Mouse (Mus musculus) kidney, embryonic 15.5 days (tissue): ENCODE measurements around the gene Pipox. TPM values are rescaled to one million over a fixed set of nuclear protein-coding genes. Genes with fewer than 3 reads are reported as not detected.
A peak's percentile ranks its signal among the peaks of the same experiment; 100 is the strongest.

Experiments used
- ATAC-seq: fragments of 200-750 bp; cut with Nextera tagmentation; replicated peaks from 2 replicates; pipeline ENCODE4 v1.8.0; 2017; ENCODE audit warnings: moderate TSS enrichment; ENCODE audit not compliant: low FRiP score
- H3K27ac ChIP-seq: fragments of 300-500 bp; sonication (generic); 2 replicates; pipeline ENCODE4 v1.5.1; 2015; ENCODE audit warnings: mild to moderate bottlenecking, inconsistent platforms
- H3K27me3 ChIP-seq: fragments of 300-500 bp; sonication (generic); 2 replicates; pipeline ENCODE4 v1.6.1; 2015; ENCODE audit warnings: inconsistent platforms
- H3K36me3 ChIP-seq: fragments of 300-500 bp; sonication (generic); 2 replicates; pipeline ENCODE4 v1.6.1; 2015; ENCODE audit warnings: inconsistent platforms
- H3K4me1 ChIP-seq: fragments of 300-500 bp; sonication (generic); 2 replicates; pipeline ENCODE4 v1.6.1; 2015; ENCODE audit warnings: inconsistent platforms
- H3K4me2 ChIP-seq: fragments of 300-500 bp; sonication (generic); 2 replicates; pipeline ENCODE4 v1.6.1; 2015; ENCODE audit warnings: moderate library complexity, mild to moderate bottlenecking, inconsistent platforms
- H3K4me3 ChIP-seq: fragments of 300-500 bp; sonication (generic); replicated peaks from 2 replicates; pipeline ENCODE4 v1.5.1; 2015; ENCODE audit warnings: mild to moderate bottlenecking, inconsistent platforms
- H3K9ac ChIP-seq: fragments of 300-500 bp; sonication (generic); 2 replicates; pipeline ENCODE4 v1.6.1; 2015; ENCODE audit warnings: mild to moderate bottlenecking, inconsistent platforms
- H3K9me3 ChIP-seq: fragments of 300-500 bp; sonication (generic); replicated peaks from 2 replicates; pipeline ENCODE4 v1.6.1; 2016; ENCODE audit warnings: inconsistent platforms
- WGBS: fragments of 180-500 bp; shearing (Covaris S2); methylation state at CpG from one replicate; pipeline ENCODE4 v1.1.7; 2015; ENCODE audit warnings: mixed read lengths; 5-methylcytosine and 5-hydroxymethylcytosine counted together
- polyA plus RNA-seq: library from polyadenylated mRNA; unstranded; fragments of >200 nt; fragmentation: Nextera tagmentation; extraction: Ambion mirVana; gene quantifications from 2 replicates; pipeline ENCODE4 v1.2.1, GENCODE M21; 2015

The Pipox gene
- polyA plus RNA-seq, 1 experiment from 2014 or later, result 10.8 TPM

- no peak for ATAC-seq
- peaks cover 65% of the 10 kb centered on the region for H3K36me3 ChIP-seq
- 50% methylated on average over 3 of the region's 3 CpGs for WGBS
These were observed 41.7 kb downstream of the Pipox start for GRCm38 (mm10) chr11:77852195-77852594.

DNA sequence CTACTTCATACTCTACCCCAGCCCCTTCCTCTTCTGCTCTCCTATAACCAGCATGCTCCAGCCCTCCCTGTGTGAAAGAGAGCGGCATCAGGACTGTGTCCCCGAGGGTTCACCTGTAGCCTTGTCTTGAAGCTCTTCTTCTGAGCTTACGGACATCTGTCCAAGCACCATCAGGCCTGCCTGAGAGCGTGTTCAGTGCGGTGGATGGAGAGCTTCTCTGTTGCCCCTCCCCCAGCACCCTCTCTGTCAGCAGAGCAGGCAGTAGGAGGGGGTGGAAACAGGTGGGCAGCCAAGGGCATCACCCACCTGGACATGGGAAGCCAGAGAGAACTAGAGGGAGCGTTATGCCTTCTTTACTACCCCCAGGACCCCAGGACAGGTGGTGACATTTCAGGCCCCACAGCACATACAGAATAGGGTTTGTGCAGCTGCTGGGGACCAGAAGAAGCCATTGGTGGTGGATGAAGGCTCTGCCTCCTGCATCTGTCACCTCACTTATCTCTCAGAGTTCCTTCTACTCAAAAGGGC is 42.3 kb downstream of the Pipox start:
- H3K4me2 ChIP-seq, result no peak overlapping the region
- no peaks in the 10 kb centered on the region for H3K9me3 ChIP-seq
- H3K4me1 ChIP-seq, result peaks cover 55% of the 10 kb centered on the region
- H3K36me3 ChIP-seq, result peaks cover 68% of the 10 kb centered on the region
- peaks cover 10% of the 10 kb centered on the region; the same call in 1 of the 2 replicates for H3K27me3 ChIP-seq
- ATAC-seq, result no peak
- no peak overlapping the region for H3K27ac ChIP-seq
- 76% methylated on average over 6 of the region's 6 CpGs for WGBS
- no peak overlapping the region for H3K9ac ChIP-seq
- H3K4me3 ChIP-seq, result no peak overlapping the region

More at GRCm38 (mm10) chr11:77852195-77852594, 41.7 kb downstream of the Pipox start:
- Histone ChIP-seq H3K4me1 (peaks cover 49% of the 10 kb centered on the region), H3K27me3 (peaks cover 12% of the 10 kb centered on the region), H3K9me3 (no peaks in the 10 kb centered on the region), H3K4me2 (no peak overlapping the region), H3K4me3 (no peak overlapping the region), H3K9ac (no peak overlapping the region), H3K27ac (no peak overlapping the region)

GRCm38 (mm10) chr11:77850401-77851244 is 43.3 kb downstream of the Pipox start:
- Histone ChIP-seq H3K27me3 (peaks cover 14% of the 10 kb centered on the region), H3K9ac (no peak overlapping the region), H3K4me1 (peaks cover 55% of the 10 kb centered on the region), H3K9me3 (no peaks in the 10 kb centered on the region), H3K36me3 (peaks cover 74% of the 10 kb centered on the region), H3K4me2 (peak overlapping the region; percentile 19; the same call in 1 of the 2 replicates), H3K4me3 (no peak overlapping the region), H3K27ac (no peak overlapping the region)
- 47% methylated on average over 24 of the region's 24 CpGs for WGBS
- no peak for ATAC-seq

GRCm38 (mm10) chr11:77849151-77849550 is 44.7 kb downstream of the Pipox start:
- H3K4me3 ChIP-seq, result no peak overlapping the region
- no peak overlapping the region for H3K27ac ChIP-seq
- peaks cover 14% of the 10 kb centered on the region for H3K27me3 ChIP-seq
- H3K4me2 ChIP-seq, result no peak overlapping the region
- no peaks in the 10 kb centered on the region for H3K9me3 ChIP-seq
- no peak overlapping the region for H3K9ac ChIP-seq
- WGBS, result 77% methylated on average over 7 of the region's 7 CpGs
- H3K4me1 ChIP-seq, result peaks cover 50% of the 10 kb centered on the region
- peaks cover 81% of the 10 kb centered on the region for H3K36me3 ChIP-seq
- ATAC-seq, result no peak

GRCm38 (mm10) chr11:77848131-77848530 is 45.8 kb downstream of the Pipox start:
- Histone ChIP-seq H3K9me3 (no peaks in the 10 kb centered on the region), H3K4me3 (no peak overlapping the region), H3K4me2 (0 out of 2 replicates have a peak overlapping the region, but pooled peaks have one; percentile 12), H3K27ac (peak overlapping the region; percentile 48; the same call in 1 of the 2 replicates), H3K27me3 (peaks cover 15% of the 10 kb centered on the region), H3K4me1 (peaks cover 51% of the 10 kb centered on the region), H3K36me3 (peaks cover 82% of the 10 kb centered on the region), H3K9ac (no peak overlapping the region)
- 0 out of 2 replicates have a peak, but pooled peaks have one; percentile 6 for ATAC-seq
- WGBS, result 31% methylated on average over 5 of the region's 5 CpGs

GRCm38 (mm10) chr11:77847599-77848128 is 46.2 kb downstream of the Pipox start:
- 33% methylated on average over 9 of the region's 9 CpGs for WGBS
- Histone ChIP-seq H3K36me3 (peaks cover 83% of the 10 kb centered on the region), H3K9me3 (no peaks in the 10 kb centered on the region), H3K4me3 (no peak overlapping the region), H3K27me3 (peaks cover 15% of the 10 kb centered on the region), H3K9ac (no peak overlapping the region), H3K27ac (peak overlapping the region; percentile 48; the same call in 1 of the 2 replicates), H3K4me1 (peaks cover 51% of the 10 kb centered on the region), H3K4me2 (0 out of 2 replicates have a peak overlapping the region, but pooled peaks have one; percentile 12)
- ATAC-seq, result peak; percentile 72

DNA sequence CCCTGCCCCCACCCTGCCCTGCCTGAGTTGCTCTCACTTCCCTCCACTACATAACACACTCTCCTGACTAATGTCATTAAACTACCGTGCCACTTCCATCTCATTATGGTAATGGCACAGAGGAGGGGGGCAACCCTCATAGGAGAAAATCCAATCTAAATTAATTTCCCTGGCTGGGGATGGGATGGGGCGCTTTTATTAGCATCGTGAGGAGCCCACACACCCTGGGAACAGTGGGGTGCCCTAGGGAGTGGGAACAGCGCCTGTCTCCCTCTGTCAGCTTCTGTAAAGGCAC is 50.0 kb downstream of the Pipox start:
- no peak for ATAC-seq
- H3K36me3 ChIP-seq, result peaks cover 80% of the 10 kb centered on the region
- H3K4me1 ChIP-seq, result peaks cover 55% of the 10 kb centered on the region
- no peak overlapping the region for H3K27ac ChIP-seq
- WGBS, result 71% methylated on average over 4 of the region's 4 CpGs
- peaks cover 21% of the 10 kb centered on the region for H3K27me3 ChIP-seq
- no peak overlapping the region for H3K9ac ChIP-seq
- no peak overlapping the region for H3K4me3 ChIP-seq
- H3K9me3 ChIP-seq, result no peaks in the 10 kb centered on the region
- H3K4me2 ChIP-seq, result no peak overlapping the region

- H3K27ac ChIP-seq, result no peak overlapping the region
These were observed 50.6 kb downstream of the Pipox start for GRCm38 (mm10) chr11:77843068-77843905.

GRCm38 (mm10) chr11:77840523-77841245 is 53.2 kb downstream of the Pipox start:
- no peak overlapping the region for H3K27ac ChIP-seq
- peaks cover 81% of the 10 kb centered on the region for H3K36me3 ChIP-seq
- H3K4me2 ChIP-seq, result peak overlapping the region; percentile 2; the same call in 1 of the 2 replicates
- H3K27me3 ChIP-seq, result peaks cover 22% of the 10 kb centered on the region; the same call in 1 of the 2 replicates
- H3K9ac ChIP-seq, result no peak overlapping the region
- no peaks in the 10 kb centered on the region for H3K9me3 ChIP-seq
- H3K4me1 ChIP-seq, result peaks cover 34% of the 10 kb centered on the region
- no peak overlapping the region for H3K4me3 ChIP-seq
- ATAC-seq, result no peak; the same call in 1 of the 2 replicates
- 54% methylated on average over 16 of the region's 16 CpGs for WGBS

More at GRCm38 (mm10) chr11:77843068-77843905, 50.6 kb downstream of the Pipox start:
- Histone ChIP-seq H3K9me3 (no peaks in the 10 kb centered on the region), H3K4me2 (no peak overlapping the region), H3K4me3 (no peak overlapping the region), H3K27me3 (peaks cover 26% of the 10 kb centered on the region), H3K4me1 (peaks cover 49% of the 10 kb centered on the region), H3K36me3 (peaks cover 82% of the 10 kb centered on the region), H3K9ac (no peak overlapping the region)
- WGBS, result 87% methylated on average over 21 of the region's 21 CpGs
- ATAC-seq, result no peak

DNA sequence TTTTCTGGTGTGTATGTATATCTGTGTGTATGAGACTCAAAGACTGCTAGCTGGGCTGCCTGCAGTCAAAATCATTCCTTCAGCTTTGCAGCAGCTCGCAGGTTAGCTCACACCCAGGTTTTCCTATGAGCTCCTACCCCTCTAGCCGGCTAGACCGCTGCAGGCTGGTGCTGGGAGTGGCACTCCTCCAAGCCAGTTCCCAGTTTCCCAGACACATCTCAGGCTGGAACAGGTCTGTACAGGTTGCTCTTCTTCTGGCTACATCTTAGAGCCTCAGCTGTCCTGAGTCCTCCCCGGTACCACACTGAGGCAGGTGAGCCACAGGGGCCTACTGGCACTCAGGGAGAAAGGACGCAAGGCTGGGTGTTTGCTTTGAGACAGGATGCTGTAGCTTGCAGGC is 56.0 kb downstream of the Pipox start:
- H3K27ac ChIP-seq, result no peak overlapping the region
- peaks cover 73% of the 10 kb centered on the region for H3K36me3 ChIP-seq

DNA sequence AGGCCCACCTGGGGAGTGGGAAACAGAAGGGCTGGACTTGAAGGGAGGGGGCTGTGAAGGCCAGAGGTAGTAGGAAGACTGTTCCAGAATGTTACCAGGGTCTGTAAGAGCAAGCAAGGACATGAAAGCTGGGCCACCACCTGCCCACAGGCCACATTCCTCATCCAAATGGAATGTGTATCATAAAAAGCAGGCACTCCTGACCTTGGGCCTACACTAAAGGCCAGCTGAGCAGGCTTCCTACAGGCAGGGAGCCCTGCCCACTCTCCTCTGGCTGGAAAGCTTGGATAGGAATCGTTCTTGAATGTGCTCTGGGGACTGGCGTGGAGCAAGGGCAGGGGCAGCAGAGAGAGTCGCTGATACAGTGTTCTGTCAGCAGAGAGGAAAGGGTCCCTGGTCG is 57.1 kb downstream of the Pipox start:
- Histone ChIP-seq H3K9ac (no peak overlapping the region), H3K4me3 (no peak overlapping the region), H3K36me3 (peaks cover 71% of the 10 kb centered on the region), H3K4me1 (peaks cover 24% of the 10 kb centered on the region), H3K9me3 (no peaks in the 10 kb centered on the region), H3K27ac (0 out of 2 replicates have a peak overlapping the region, but pooled peaks have one; percentile 45), H3K27me3 (peaks cover 8% of the 10 kb centered on the region; the same call in 1 of the 2 replicates), H3K4me2 (no peak overlapping the region)
- 58% methylated on average over 4 of the region's 4 CpGs for WGBS
- ATAC-seq, result no peak

More for the DNA sequence above, 56.0 kb downstream of the Pipox start:
- Histone ChIP-seq H3K4me2 (no peak overlapping the region), H3K9ac (no peak overlapping the region), H3K9me3 (no peaks in the 10 kb centered on the region), H3K27me3 (peaks cover 12% of the 10 kb centered on the region; the same call in 1 of the 2 replicates), H3K4me3 (no peak overlapping the region), H3K4me1 (peaks cover 29% of the 10 kb centered on the region)
- ATAC-seq, result no peak
- WGBS, result 84% methylated on average over 5 of the region's 5 CpGs
